Mouse (Mus musculus): ENCODE results near the gene Cct5. TPM values are rescaled to one million over a fixed set of nuclear protein-coding genes. Genes with fewer than 3 reads are reported as not detected.

Cct5 gene
- polyA plus RNA-seq, 1 experiment from 2014 or later = 538 TPM

DNA sequence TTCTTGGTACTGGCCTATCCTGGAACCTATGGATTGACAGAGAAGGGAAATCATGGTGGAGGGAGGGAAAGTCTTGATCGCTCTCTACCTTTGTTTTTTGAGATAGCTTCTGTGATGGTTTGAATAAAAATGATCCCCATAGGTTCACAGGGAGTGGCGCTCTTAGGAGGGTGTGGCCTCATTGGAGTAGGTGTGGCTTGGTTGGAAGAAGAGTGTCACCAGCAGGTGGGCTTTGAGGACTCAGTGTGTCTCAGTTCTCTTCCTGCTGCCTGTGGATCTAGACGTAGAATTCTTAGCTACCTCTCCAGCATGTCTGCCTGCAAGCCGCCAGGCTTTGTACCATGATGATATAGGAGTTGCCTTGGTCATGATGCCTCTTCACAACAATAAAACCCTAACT is 39.6 kb downstream of the Cct5 start:
- H3K4me1 ChIP-seq (replicated peaks; ENCODE audit: control insufficient read depth, insufficient read depth, low read length) = no peaks in the 10 kb centered on the region
- no peak for ATAC-seq
- no peaks in the 10 kb centered on the region for H3K27me3 ChIP-seq (replicated peaks; ENCODE audit: control insufficient read depth, insufficient read depth, low read length)
- no peaks in the 10 kb centered on the region for H3K36me3 ChIP-seq (ENCODE audit: control insufficient read depth, insufficient read depth)
- no peaks in the 10 kb centered on the region for H3K9me3 ChIP-seq (ENCODE audit: control insufficient read depth, low read length)
- no peak overlapping the region for H3K9ac ChIP-seq (replicated peaks; ENCODE audit: low read depth, low read length)
- no peak overlapping the region for H3K4me3 ChIP-seq (replicated peaks; ENCODE audit: low read length)
- H3K27ac ChIP-seq (ENCODE audit: low read length) = no peak overlapping the region
- no peak overlapping the region for H3K4me2 ChIP-seq (ENCODE audit: low read length)
- WGBS = 93% methylated on average over 4 of the region's 4 CpGs

DNA sequence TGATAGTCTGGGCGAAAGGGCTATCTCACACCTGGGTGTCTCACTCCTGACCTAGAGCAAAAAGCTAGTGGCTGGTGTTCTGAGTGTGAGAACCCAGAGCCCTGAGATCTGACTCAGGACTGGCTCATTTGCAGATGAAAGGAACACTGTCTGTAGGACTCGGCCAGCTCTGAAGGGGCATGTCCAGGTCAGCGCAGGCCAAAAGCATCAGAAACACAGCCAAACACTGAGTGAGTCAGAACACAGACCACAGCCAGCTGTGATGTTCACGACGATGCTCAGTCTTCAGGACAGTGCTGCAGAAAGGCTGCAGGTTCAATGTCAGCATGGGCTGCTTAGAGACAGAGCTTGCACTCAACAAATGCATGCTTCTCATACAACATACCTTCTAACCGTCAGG is 40.2 kb downstream of the Cct5 start:
- Histone ChIP-seq H3K27me3 (replicated peaks; ENCODE audit: control insufficient read depth, insufficient read depth, low read length) (no peaks in the 10 kb centered on the region), H3K9me3 (ENCODE audit: control insufficient read depth, low read length) (no peaks in the 10 kb centered on the region), H3K36me3 (ENCODE audit: control insufficient read depth, insufficient read depth) (no peaks in the 10 kb centered on the region), H3K4me2 (ENCODE audit: low read length) (no peak overlapping the region), H3K4me3 (replicated peaks; ENCODE audit: low read length) (no peak overlapping the region), H3K27ac (ENCODE audit: low read length) (no peak overlapping the region), H3K9ac (replicated peaks; ENCODE audit: low read depth, low read length) (no peak overlapping the region), H3K4me1 (replicated peaks; ENCODE audit: control insufficient read depth, insufficient read depth, low read length) (no peaks in the 10 kb centered on the region)
- WGBS = 81% methylated on average over 6 of the region's 6 CpGs
- ATAC-seq = no peak

DNA sequence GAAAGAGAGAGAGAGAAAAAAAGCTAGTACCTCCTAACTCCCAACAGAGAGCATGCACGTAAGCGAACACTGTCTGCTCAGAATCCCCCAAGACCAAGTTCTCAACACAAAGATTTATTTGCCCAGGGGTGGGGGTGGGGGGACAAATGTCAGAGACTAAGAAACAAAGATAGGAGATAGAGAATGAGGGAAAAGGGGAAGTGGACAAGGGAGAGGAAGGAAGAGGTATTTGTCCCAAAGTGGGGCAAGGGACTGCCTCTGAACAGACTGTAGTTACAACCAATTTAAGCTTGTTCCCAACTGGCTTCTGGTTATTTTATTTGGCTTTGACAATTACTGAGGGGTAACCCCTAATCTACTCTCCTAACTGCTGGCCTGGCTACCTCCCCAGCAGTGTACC is 46.7 kb downstream of the Cct5 start:
- Histone ChIP-seq H3K4me2 (ENCODE audit: low read length) (no peak overlapping the region), H3K9me3 (ENCODE audit: control insufficient read depth, low read length) (no peaks in the 10 kb centered on the region), H3K27me3 (replicated peaks; ENCODE audit: control insufficient read depth, insufficient read depth, low read length) (no peaks in the 10 kb centered on the region), H3K36me3 (ENCODE audit: control insufficient read depth, insufficient read depth) (no peaks in the 10 kb centered on the region), H3K27ac (ENCODE audit: low read length) (no peak overlapping the region), H3K4me3 (replicated peaks; ENCODE audit: low read length) (no peak overlapping the region), H3K9ac (replicated peaks; ENCODE audit: low read depth, low read length) (no peak overlapping the region), H3K4me1 (replicated peaks; ENCODE audit: control insufficient read depth, insufficient read depth, low read length) (no peaks in the 10 kb centered on the region)
- no peak for ATAC-seq
- 89% methylated on average over 2 of the region's 2 CpGs for WGBS

DNA sequence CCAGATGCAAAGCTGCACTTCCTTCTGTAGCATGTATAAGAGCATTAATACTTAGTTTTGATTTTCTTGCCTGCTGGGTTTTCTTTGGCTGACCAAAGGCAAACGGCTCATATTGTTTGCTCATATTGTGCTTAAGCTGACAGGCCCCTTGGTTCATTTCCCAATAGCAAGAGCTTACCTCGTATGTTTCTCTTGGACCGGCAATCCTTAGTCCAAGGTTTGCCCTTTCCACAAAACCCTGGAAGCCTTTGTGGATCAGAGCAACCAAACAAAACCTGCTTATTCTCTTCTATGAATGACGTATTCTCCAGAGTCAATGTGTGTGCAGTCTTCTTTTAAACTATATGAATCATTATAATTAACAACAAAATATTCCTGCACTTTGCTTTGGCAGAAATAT is 51.2 kb downstream of the Cct5 start:
- ATAC-seq = no peak
- Histone ChIP-seq H3K27ac (ENCODE audit: low read length) (no peak overlapping the region), H3K9me3 (ENCODE audit: control insufficient read depth, low read length) (no peaks in the 10 kb centered on the region), H3K4me2 (ENCODE audit: low read length) (no peak overlapping the region), H3K4me1 (replicated peaks; ENCODE audit: control insufficient read depth, insufficient read depth, low read length) (no peaks in the 10 kb centered on the region), H3K9ac (replicated peaks; ENCODE audit: low read depth, low read length) (no peak overlapping the region), H3K4me3 (replicated peaks; ENCODE audit: low read length) (no peak overlapping the region), H3K36me3 (ENCODE audit: control insufficient read depth, insufficient read depth) (no peaks in the 10 kb centered on the region), H3K27me3 (replicated peaks; ENCODE audit: control insufficient read depth, insufficient read depth, low read length) (no peaks in the 10 kb centered on the region)
- 68% methylated on average over 4 of the region's 4 CpGs for WGBS

DNA sequence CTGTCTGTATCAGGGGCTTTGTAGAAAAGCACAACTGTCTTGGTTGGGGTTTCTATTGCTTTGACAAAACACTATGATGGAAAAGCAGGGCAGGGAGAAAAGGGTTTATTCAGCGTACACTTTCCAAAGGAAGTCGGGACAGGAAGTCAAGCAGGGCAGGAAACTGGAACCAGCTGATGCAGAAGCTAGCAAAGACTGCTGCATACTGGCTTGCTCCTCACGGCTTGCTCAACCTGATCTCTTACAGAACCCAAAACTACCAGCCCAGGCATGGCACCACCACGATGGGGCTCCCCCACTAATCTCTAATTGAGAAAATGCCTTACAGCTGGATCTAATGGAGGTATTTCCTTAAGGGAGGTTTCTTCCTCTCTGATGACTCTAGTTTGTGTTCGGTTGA is 54.2 kb downstream of the Cct5 start:
- H3K27me3 ChIP-seq (replicated peaks; ENCODE audit: control insufficient read depth, insufficient read depth, low read length) = no peaks in the 10 kb centered on the region
- no peak overlapping the region for H3K9ac ChIP-seq (replicated peaks; ENCODE audit: low read depth, low read length)
- H3K4me1 ChIP-seq (replicated peaks; ENCODE audit: control insufficient read depth, insufficient read depth, low read length) = peaks cover 2% of the 10 kb centered on the region; the same call in 1 of the 2 replicates
- ATAC-seq = no peak
- no peaks in the 10 kb centered on the region for H3K36me3 ChIP-seq (ENCODE audit: control insufficient read depth, insufficient read depth)
- no peak overlapping the region for H3K27ac ChIP-seq (ENCODE audit: low read length)
- H3K4me2 ChIP-seq (ENCODE audit: low read length) = no peak overlapping the region
- H3K9me3 ChIP-seq (ENCODE audit: control insufficient read depth, low read length) = no peaks in the 10 kb centered on the region
- no peak overlapping the region for H3K4me3 ChIP-seq (replicated peaks; ENCODE audit: low read length)
- 76% methylated on average over 5 of the region's 5 CpGs for WGBS

DNA sequence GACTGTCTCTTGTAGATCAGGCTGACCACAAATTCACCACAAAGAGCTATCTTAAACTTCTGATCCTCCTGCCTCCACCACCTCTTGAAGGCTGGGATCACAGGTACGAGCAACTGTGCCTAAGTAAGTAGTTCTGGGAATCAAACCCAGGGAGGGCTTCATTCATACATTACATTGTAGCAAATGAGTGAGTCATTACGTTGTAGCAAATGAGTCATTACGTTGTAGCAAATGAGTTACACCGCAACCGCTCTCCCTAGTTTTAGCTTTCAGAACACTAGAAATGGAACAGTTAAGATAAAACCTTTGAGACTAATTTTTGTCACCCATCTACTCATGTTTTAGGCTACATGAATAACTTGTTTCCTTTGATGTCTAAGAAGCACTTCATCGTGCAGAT is 55.3 kb downstream of the Cct5 start:
- H3K4me1 ChIP-seq (replicated peaks; ENCODE audit: control insufficient read depth, insufficient read depth, low read length) = peaks cover 7% of the 10 kb centered on the region; the same call in 1 of the 2 replicates
- no peaks in the 10 kb centered on the region for H3K27me3 ChIP-seq (replicated peaks; ENCODE audit: control insufficient read depth, insufficient read depth, low read length)
- no peak overlapping the region for H3K27ac ChIP-seq (ENCODE audit: low read length)
- H3K4me3 ChIP-seq (replicated peaks; ENCODE audit: low read length) = no peak overlapping the region
- H3K36me3 ChIP-seq (ENCODE audit: control insufficient read depth, insufficient read depth) = no peaks in the 10 kb centered on the region
- no peaks in the 10 kb centered on the region for H3K9me3 ChIP-seq (ENCODE audit: control insufficient read depth, low read length)
- no peak for ATAC-seq
- 77% methylated on average over 6 of the region's 6 CpGs for WGBS
- H3K9ac ChIP-seq (replicated peaks; ENCODE audit: low read depth, low read length) = no peak overlapping the region
- H3K4me2 ChIP-seq (ENCODE audit: low read length) = no peak overlapping the region

DNA sequence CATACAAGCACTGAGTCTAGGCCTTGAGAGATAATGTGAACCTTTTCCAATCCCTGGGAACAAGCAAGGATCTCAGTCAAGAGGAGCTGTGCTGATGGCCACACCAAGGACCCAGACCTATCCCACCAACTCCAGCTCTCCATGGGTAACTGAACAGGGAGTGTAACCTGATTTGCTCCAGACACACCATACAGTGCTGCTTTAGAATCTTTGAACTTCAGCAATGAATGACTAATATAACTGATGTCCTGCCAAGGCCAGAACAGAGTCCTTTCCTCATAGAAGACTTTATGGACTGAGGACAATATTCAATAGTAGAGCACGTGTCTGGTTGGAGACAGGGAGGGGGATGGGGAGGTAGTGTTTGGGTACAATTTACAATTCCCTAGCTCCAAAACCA is 56.5 kb downstream of the Cct5 start:
- Histone ChIP-seq H3K4me1 (replicated peaks; ENCODE audit: control insufficient read depth, insufficient read depth, low read length) (peaks cover 11% of the 10 kb centered on the region), H3K9me3 (ENCODE audit: control insufficient read depth, low read length) (no peaks in the 10 kb centered on the region), H3K4me3 (replicated peaks; ENCODE audit: low read length) (no peak overlapping the region), H3K36me3 (ENCODE audit: control insufficient read depth, insufficient read depth) (no peaks in the 10 kb centered on the region), H3K9ac (replicated peaks; ENCODE audit: low read depth, low read length) (no peak overlapping the region), H3K4me2 (ENCODE audit: low read length) (no peak overlapping the region), H3K27me3 (replicated peaks; ENCODE audit: control insufficient read depth, insufficient read depth, low read length) (no peaks in the 10 kb centered on the region), H3K27ac (ENCODE audit: low read length) (no peak overlapping the region)
- WGBS = 77% methylated on average over 1 of the region's 1 CpGs
- no peak for ATAC-seq

DNA sequence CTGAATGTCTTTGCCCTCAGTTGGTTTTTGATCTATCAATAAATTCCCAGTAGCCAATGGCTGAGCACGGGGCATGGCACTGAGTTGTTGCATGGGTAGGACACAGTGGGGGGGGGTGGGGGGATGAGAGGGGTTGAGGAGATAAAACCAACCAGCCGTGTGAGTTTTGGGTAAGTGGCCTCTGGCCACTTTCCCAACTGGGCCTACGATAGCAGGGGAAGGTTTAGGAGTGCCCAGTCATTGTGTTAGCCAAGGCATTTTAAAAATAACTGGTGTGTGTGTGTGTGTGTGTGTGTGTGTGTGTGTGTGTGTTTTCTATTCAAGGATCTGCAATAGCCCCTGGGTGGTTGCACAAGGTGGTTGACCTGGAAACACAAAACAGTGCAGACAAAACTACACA is 58.4 kb downstream of the Cct5 start:
- no peak overlapping the region for H3K4me3 ChIP-seq (replicated peaks; ENCODE audit: low read length)
- 10% methylated on average over 3 of the region's 3 CpGs for WGBS
- no peaks in the 10 kb centered on the region for H3K27me3 ChIP-seq (replicated peaks; ENCODE audit: control insufficient read depth, insufficient read depth, low read length)
- no peak for ATAC-seq
- H3K9me3 ChIP-seq (ENCODE audit: control insufficient read depth, low read length) = no peaks in the 10 kb centered on the region
- no peaks in the 10 kb centered on the region for H3K36me3 ChIP-seq (ENCODE audit: control insufficient read depth, insufficient read depth)
- peaks cover 13% of the 10 kb centered on the region for H3K4me1 ChIP-seq (replicated peaks; ENCODE audit: control insufficient read depth, insufficient read depth, low read length)
- no peak overlapping the region for H3K4me2 ChIP-seq (ENCODE audit: low read length)
- H3K9ac ChIP-seq (replicated peaks; ENCODE audit: low read depth, low read length) = no peak overlapping the region
- no peak overlapping the region for H3K27ac ChIP-seq (ENCODE audit: low read length)

DNA sequence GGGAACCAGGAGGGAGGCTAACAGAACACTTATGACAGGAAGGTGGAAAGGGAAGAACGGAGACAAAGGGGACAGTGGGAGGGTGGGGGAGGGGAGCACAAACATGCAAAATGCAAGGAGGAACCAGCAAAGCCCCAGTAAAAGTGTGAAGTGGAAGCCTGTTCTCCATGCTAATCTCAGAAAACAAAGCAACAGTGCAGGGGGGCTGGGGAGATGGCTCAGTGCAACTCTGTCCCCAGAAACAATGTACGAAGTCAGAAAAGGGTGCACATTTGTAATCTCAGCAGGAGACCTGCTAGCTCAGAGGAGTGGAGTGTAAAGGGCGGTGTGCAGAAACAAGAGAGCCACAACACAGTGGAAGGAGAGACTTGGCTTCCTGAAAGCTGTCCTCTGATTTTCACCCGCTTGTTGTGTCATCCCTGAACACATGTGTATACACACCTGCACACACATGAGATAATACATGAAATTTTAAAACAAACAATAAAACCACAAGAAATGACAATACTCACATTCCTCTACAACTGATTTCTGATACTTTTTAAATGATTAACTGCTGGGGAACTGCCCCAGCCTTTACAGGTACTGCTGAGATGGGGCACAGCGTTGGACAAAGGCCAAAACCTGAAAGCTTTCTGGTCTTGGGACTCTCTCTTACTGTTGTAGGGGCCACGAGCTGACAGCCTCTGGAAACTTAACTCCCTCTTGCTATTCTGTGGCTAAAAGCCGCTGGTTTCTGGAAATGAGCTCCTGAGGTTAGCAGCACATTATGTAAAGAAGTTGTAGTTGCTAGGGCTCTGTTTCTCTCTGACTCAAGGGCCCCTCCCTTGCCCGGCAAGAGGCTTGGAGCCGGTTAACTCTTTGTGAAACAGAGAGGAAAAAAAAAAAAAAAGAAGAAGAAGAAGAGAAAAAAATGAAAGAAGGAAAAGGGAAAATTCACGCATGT is 59.3 kb downstream of the Cct5 start:
- WGBS = 5% methylated on average over 10 of the region's 10 CpGs
- H3K4me1 ChIP-seq (replicated peaks; ENCODE audit: control insufficient read depth, insufficient read depth, low read length) = peaks cover 13% of the 10 kb centered on the region
- H3K4me3 ChIP-seq (replicated peaks; ENCODE audit: low read length) = no peak overlapping the region
- H3K27me3 ChIP-seq (replicated peaks; ENCODE audit: control insufficient read depth, insufficient read depth, low read length) = no peaks in the 10 kb centered on the region
- no peak overlapping the region for H3K27ac ChIP-seq (ENCODE audit: low read length)
- H3K36me3 ChIP-seq (ENCODE audit: control insufficient read depth, insufficient read depth) = no peaks in the 10 kb centered on the region
- H3K9me3 ChIP-seq (ENCODE audit: control insufficient read depth, low read length) = no peaks in the 10 kb centered on the region
- no peak for ATAC-seq
- H3K9ac ChIP-seq (replicated peaks; ENCODE audit: low read depth, low read length) = no peak overlapping the region
- no peak overlapping the region for H3K4me2 ChIP-seq (ENCODE audit: low read length)
